Mouse (Mus musculus): ENCODE measurements around the gene N4bp1.

DNA sequence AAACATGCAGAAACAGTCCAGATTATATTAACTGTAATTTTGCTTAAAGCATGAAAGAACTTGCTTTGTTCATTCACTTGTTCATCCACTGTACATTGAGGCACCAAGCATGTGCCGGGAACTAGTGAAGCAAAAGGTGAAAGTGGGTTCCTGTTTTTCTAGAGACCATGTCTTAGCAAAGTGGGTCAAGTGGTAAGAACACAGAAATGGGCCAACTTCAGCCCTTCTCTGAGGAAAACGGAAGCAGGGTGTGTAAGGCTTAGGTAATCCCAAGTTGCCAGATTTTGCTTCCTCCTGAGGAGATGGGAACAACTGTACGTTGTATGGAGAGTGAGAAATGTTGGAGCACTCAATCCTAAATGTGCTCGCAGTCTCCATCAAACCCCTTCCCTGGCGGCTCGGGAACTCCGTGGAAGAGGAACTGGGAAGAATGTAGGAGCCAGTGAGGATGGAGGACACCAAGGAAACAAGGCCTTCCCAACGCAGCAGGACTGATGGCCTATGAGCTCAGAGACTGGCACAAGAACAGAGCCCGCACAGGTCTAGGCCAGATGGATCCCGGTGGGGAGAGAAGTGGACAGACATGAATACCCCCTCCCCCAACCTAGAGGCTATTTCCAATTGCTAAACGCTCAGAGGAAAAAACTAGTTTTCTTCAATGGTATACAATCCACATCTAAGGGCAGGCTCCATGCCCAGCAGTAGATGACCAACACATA is 12.8 kb downstream of the N4bp1 start:
- no peak for TF ChIP-seq TCF12 (IDR thresholded peaks at IDR 0.05; ENCODE audit: insufficient read depth, poor library complexity, severe bottlenecking)
- TF ChIP-seq POLR2A (IDR thresholded peaks at IDR 0.05; ENCODE audit: insufficient read length, low read depth), result no peak

Data from myocyte (in vitro differentiated cells).